Mouse (Mus musculus): Measurements from ENCODE around the gene Cox5a. TPM values are rescaled to one million over a fixed set of nuclear protein-coding genes. Genes with fewer than 3 reads are reported as not detected.

Cox5a gene
- polyA plus RNA-seq, 1 experiment from 2014 or later = 761 TPM

- ATAC-seq = no peak
- 0 out of 2 replicates have a peak overlapping the region, but pooled peaks have one; percentile 33 for H3K9ac ChIP-seq (replicated peaks)
- H3K36me3 ChIP-seq (replicated peaks; ENCODE audit: insufficient read depth, low read length) = peaks cover 2% of the 10 kb centered on the region; the same call in 1 of the 2 replicates
- H3K9me3 ChIP-seq (ENCODE audit: low read length) = no peaks in the 10 kb centered on the region
- TF ChIP-seq CTCF (IDR thresholded peaks at IDR 0.05; ENCODE audit: low read depth) (no peak), EP300 (IDR thresholded peaks at IDR 0.05; ENCODE audit: low read depth) (0 out of 2 replicates have a peak, but pooled peaks have one; percentile 17)
- H3K4me2 ChIP-seq (ENCODE audit: low read depth, low read length) = peak overlapping the region; percentile 88
- H3K4me1 ChIP-seq (ENCODE audit: insufficient read depth) = peaks cover 34% of the 10 kb centered on the region
- 55% methylated on average over 4 of the region's 4 CpGs for WGBS (ENCODE audit: insufficient replicate concordance)
- no peaks in the 10 kb centered on the region for H3K27me3 ChIP-seq (ENCODE audit: insufficient read depth, low read length)
- peak; percentile 24 for DNase-seq
- H3K4me3 ChIP-seq (ENCODE audit: low read depth, low read length) = peak overlapping the region; percentile 74; the same call in 1 of the 2 replicates
- H3K27ac ChIP-seq (ENCODE audit: low read depth) = peak overlapping the region; percentile 30
Observed at GRCm38 (mm10) chr9:57562896-57563372, 41.9 kb downstream of the Cox5a start.

- H3K4me2 ChIP-seq (ENCODE audit: low read depth, low read length) = no peak overlapping the region
- 77% methylated on average over 6 of the region's 6 CpGs for WGBS (ENCODE audit: insufficient replicate concordance)
- H3K4me3 ChIP-seq (ENCODE audit: low read depth, low read length) = no peak overlapping the region
- H3K27me3 ChIP-seq (ENCODE audit: insufficient read depth, low read length) = no peaks in the 10 kb centered on the region
- no peak for TF ChIP-seq CTCF (IDR thresholded peaks at IDR 0.05; ENCODE audit: low read depth)
- TF ChIP-seq EP300 (IDR thresholded peaks at IDR 0.05; ENCODE audit: low read depth) = no peak
- no peak overlapping the region for H3K9ac ChIP-seq (replicated peaks)
- H3K27ac ChIP-seq (ENCODE audit: low read depth) = no peak overlapping the region
- no peaks in the 10 kb centered on the region for H3K9me3 ChIP-seq (ENCODE audit: low read length)
- ATAC-seq = no peak
- DNase-seq = no peak
- peaks cover 18% of the 10 kb centered on the region for H3K36me3 ChIP-seq (replicated peaks; ENCODE audit: insufficient read depth, low read length)
- peaks cover 34% of the 10 kb centered on the region for H3K4me1 ChIP-seq (ENCODE audit: insufficient read depth)
Observed at GRCm38 (mm10) chr9:57564609-57565008, 43.5 kb downstream of the Cox5a start.

- no peak for ATAC-seq
- H3K9me3 ChIP-seq (ENCODE audit: low read length) = no peaks in the 10 kb centered on the region
- DNase-seq = peak; percentile 49
- 40% methylated on average over 10 of the region's 10 CpGs for WGBS (ENCODE audit: insufficient replicate concordance)
- no peak overlapping the region for H3K9ac ChIP-seq (replicated peaks)
- H3K4me3 ChIP-seq (ENCODE audit: low read depth, low read length) = no peak overlapping the region
- peak overlapping the region; percentile 42; the same call in 1 of the 2 replicates for H3K4me2 ChIP-seq (ENCODE audit: low read depth, low read length)
- TF ChIP-seq CTCF (IDR thresholded peaks at IDR 0.05; ENCODE audit: low read depth) (no peak), EP300 (IDR thresholded peaks at IDR 0.05; ENCODE audit: low read depth) (no peak)
- H3K4me1 ChIP-seq (ENCODE audit: insufficient read depth) = peaks cover 27% of the 10 kb centered on the region
- H3K36me3 ChIP-seq (replicated peaks; ENCODE audit: insufficient read depth, low read length) = peaks cover 21% of the 10 kb centered on the region
- H3K27me3 ChIP-seq (ENCODE audit: insufficient read depth, low read length) = no peaks in the 10 kb centered on the region
- peak overlapping the region; percentile 65; the same call in 1 of the 2 replicates for H3K27ac ChIP-seq (ENCODE audit: low read depth)
Observed at GRCm38 (mm10) chr9:57565741-57566221, 44.7 kb downstream of the Cox5a start.

- Histone ChIP-seq H3K4me1 (ENCODE audit: insufficient read depth) (peaks cover 21% of the 10 kb centered on the region), H3K4me3 (ENCODE audit: low read depth, low read length) (no peak overlapping the region), H3K36me3 (replicated peaks; ENCODE audit: insufficient read depth, low read length) (peaks cover 21% of the 10 kb centered on the region), H3K27ac (ENCODE audit: low read depth) (no peak overlapping the region), H3K27me3 (ENCODE audit: insufficient read depth, low read length) (no peaks in the 10 kb centered on the region), H3K9ac (replicated peaks) (no peak overlapping the region), H3K9me3 (ENCODE audit: low read length) (no peaks in the 10 kb centered on the region), H3K4me2 (ENCODE audit: low read depth, low read length) (no peak overlapping the region)
- ATAC-seq = no peak
- DNase-seq = no peak
- 59% methylated on average over 8 of the region's 8 CpGs for WGBS (ENCODE audit: insufficient replicate concordance)
- TF ChIP-seq CTCF (IDR thresholded peaks at IDR 0.05; ENCODE audit: low read depth) (peak; percentile 44), EP300 (IDR thresholded peaks at IDR 0.05; ENCODE audit: low read depth) (no peak)
Observed at GRCm38 (mm10) chr9:57566846-57567245, 45.8 kb downstream of the Cox5a start.

- Histone ChIP-seq H3K27me3 (ENCODE audit: insufficient read depth, low read length) (no peaks in the 10 kb centered on the region), H3K9ac (replicated peaks) (no peak overlapping the region)
- TF ChIP-seq EP300 (IDR thresholded peaks at IDR 0.05; ENCODE audit: low read depth) (no peak), CTCF (IDR thresholded peaks at IDR 0.05; ENCODE audit: low read depth) (no peak)
Observed at GRCm38 (mm10) chr9:57568500-57568899, 47.4 kb downstream of the Cox5a start.

GRCm38 (mm10) chr9:57574397-57574796 lies 53.3 kb downstream of the Cox5a start:
- no peaks in the 10 kb centered on the region for H3K9me3 ChIP-seq (ENCODE audit: low read length)
- H3K27me3 ChIP-seq (ENCODE audit: insufficient read depth, low read length) = no peaks in the 10 kb centered on the region
- TF ChIP-seq CTCF (IDR thresholded peaks at IDR 0.05; ENCODE audit: low read depth) (no peak), EP300 (IDR thresholded peaks at IDR 0.05; ENCODE audit: low read depth) (no peak)
- no peak overlapping the region for H3K4me3 ChIP-seq (ENCODE audit: low read depth, low read length)
- no peak overlapping the region for H3K4me2 ChIP-seq (ENCODE audit: low read depth, low read length)
- no peak overlapping the region for H3K27ac ChIP-seq (ENCODE audit: low read depth)
- H3K36me3 ChIP-seq (replicated peaks; ENCODE audit: insufficient read depth, low read length) = peaks cover 27% of the 10 kb centered on the region
- ATAC-seq (no peak), DNase-seq (no peak)
- peaks cover 5% of the 10 kb centered on the region; the same call in 1 of the 2 replicates for H3K4me1 ChIP-seq (ENCODE audit: insufficient read depth)
- H3K9ac ChIP-seq (replicated peaks) = no peak overlapping the region

More at GRCm38 (mm10) chr9:57568500-57568899, 47.4 kb downstream of the Cox5a start:
- Histone ChIP-seq H3K36me3 (replicated peaks; ENCODE audit: insufficient read depth, low read length) (peaks cover 26% of the 10 kb centered on the region), H3K9me3 (ENCODE audit: low read length) (no peaks in the 10 kb centered on the region), H3K4me1 (ENCODE audit: insufficient read depth) (peaks cover 15% of the 10 kb centered on the region), H3K27ac (ENCODE audit: low read depth) (no peak overlapping the region), H3K4me3 (ENCODE audit: low read depth, low read length) (no peak overlapping the region), H3K4me2 (ENCODE audit: low read depth, low read length) (no peak overlapping the region)
- ATAC-seq (no peak), DNase-seq (no peak)
- 87% methylated on average over 6 of the region's 6 CpGs for WGBS (ENCODE audit: insufficient replicate concordance)

Measured in liver, postnatal 0 days (tissue).